Mouse (Mus musculus): ENCODE results near the gene Abcg1. TPM values are rescaled to one million over a fixed set of nuclear protein-coding genes. Genes with fewer than 3 reads are reported as not detected.

The Abcg1 gene
- polyA plus RNA-seq, 1 experiment from 2014 or later, result 23.8 TPM

DNA sequence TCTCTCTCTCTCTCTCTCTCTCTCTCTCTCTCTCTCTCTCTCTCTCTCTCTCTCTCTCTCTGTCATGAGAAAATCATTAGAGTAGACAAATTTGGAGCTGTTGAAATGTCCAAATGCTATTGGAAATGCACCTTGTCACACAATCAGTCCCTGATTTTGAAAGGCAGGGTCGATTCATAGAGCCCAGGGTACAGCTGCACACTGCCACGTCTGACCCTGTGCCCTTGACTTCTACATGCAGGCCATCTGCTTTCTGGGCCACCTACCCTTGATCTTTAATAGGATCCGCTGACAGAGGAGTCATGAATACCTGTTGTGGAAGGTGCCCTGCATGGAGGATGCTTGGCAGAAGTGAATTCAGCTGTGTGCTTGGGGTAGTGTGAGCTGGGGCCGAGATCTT is 28.1 kb upstream of the Abcg1 start:
- 86% methylated on average over 4 of the region's 4 CpGs for WGBS
- no peaks in the 10 kb centered on the region for H3K27me3 ChIP-seq (replicated peaks)
- H3K9me3 ChIP-seq, result no peaks in the 10 kb centered on the region
- no peak for ATAC-seq (replicated peaks)
- no peak overlapping the region for H3K4me2 ChIP-seq
- H3K4me3 ChIP-seq, result no peak overlapping the region
- no peak overlapping the region for H3K27ac ChIP-seq
- no peaks in the 10 kb centered on the region for H3K36me3 ChIP-seq (replicated peaks)
- H3K4me1 ChIP-seq, result peaks cover 9% of the 10 kb centered on the region
- no peak overlapping the region for H3K9ac ChIP-seq

DNA sequence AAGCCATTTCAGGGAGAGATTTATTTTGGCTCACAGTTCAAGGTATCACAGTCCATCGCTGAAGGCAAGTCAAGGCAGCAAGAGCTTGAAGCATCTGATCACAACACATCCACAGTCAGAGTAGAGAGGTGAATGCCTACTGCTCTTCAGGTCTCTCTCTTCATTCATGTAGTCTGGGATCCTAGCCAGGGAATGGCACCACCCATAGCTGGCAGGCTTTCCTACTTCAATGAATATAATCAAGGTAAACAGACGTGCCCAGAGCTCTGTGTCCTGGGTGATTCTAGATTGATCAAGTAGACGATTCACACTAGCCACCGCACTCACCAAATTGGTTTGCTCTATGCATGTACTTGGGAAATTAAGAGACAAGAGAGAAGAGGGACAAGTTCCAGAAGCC is 25.1 kb upstream of the Abcg1 start:
- Histone ChIP-seq H3K9me3 (no peaks in the 10 kb centered on the region), H3K9ac (no peak overlapping the region), H3K4me2 (no peak overlapping the region), H3K36me3 (replicated peaks) (no peaks in the 10 kb centered on the region), H3K4me1 (peaks cover 18% of the 10 kb centered on the region), H3K4me3 (no peak overlapping the region), H3K27me3 (replicated peaks) (no peaks in the 10 kb centered on the region), H3K27ac (no peak overlapping the region)
- no peak for ATAC-seq (replicated peaks)
- WGBS, result 92% methylated on average over 4 of the region's 4 CpGs

DNA sequence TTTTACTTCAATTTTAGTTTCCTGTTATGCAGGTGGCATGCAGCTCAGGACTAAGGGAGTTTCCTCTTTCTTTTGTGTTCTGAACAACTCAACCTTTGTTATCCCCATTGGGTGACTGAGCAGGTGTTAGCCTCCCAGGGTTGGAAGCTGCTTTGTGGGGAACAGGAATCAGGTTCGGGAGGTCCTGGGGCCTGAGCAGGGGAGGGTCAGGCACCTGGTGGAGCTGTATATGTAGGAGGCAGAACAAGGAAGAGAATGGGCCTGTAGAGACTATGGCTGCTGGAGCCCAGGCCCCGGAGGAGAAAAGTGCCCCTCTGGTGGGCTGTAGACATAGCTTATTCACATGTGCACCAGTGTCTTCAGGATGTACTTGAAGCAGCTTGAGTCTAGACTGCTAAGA is 24.2 kb upstream of the Abcg1 start:
- Histone ChIP-seq H3K4me3 (no peak overlapping the region), H3K9ac (no peak overlapping the region), H3K9me3 (no peaks in the 10 kb centered on the region), H3K27me3 (replicated peaks) (no peaks in the 10 kb centered on the region), H3K4me1 (peaks cover 18% of the 10 kb centered on the region), H3K36me3 (replicated peaks) (no peaks in the 10 kb centered on the region), H3K4me2 (no peak overlapping the region), H3K27ac (no peak overlapping the region)
- WGBS, result 73% methylated on average over 2 of the region's 2 CpGs
- no peak for ATAC-seq (replicated peaks)

DNA sequence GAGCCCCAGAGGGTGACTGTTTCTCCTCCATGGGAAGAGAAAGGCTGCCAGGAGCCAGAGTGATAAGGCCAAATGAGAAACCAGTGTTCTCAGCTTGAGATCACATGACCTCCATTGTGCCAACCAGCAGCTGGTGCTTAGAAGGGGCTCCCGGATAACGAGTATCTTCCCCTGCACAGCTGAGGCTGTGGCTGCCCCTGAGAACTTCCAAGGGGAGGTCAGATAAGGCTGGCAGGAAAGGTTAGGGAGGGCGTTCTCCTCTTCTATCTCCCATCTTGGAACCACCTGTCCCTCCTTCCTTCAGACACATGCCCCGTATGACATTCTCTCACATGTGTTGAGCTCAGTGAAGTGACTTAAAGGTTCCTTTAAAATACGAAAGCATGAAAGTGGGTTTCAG is 23.3 kb upstream of the Abcg1 start:
- H3K4me3 ChIP-seq, result no peak overlapping the region
- peaks cover 18% of the 10 kb centered on the region for H3K4me1 ChIP-seq
- no peak for ATAC-seq (replicated peaks)
- 40% methylated on average over 5 of the region's 5 CpGs for WGBS
- H3K27ac ChIP-seq, result no peak overlapping the region
- H3K9ac ChIP-seq, result no peak overlapping the region
- H3K4me2 ChIP-seq, result no peak overlapping the region
- no peaks in the 10 kb centered on the region for H3K36me3 ChIP-seq (replicated peaks)
- no peaks in the 10 kb centered on the region for H3K9me3 ChIP-seq
- H3K27me3 ChIP-seq (replicated peaks), result no peaks in the 10 kb centered on the region

DNA sequence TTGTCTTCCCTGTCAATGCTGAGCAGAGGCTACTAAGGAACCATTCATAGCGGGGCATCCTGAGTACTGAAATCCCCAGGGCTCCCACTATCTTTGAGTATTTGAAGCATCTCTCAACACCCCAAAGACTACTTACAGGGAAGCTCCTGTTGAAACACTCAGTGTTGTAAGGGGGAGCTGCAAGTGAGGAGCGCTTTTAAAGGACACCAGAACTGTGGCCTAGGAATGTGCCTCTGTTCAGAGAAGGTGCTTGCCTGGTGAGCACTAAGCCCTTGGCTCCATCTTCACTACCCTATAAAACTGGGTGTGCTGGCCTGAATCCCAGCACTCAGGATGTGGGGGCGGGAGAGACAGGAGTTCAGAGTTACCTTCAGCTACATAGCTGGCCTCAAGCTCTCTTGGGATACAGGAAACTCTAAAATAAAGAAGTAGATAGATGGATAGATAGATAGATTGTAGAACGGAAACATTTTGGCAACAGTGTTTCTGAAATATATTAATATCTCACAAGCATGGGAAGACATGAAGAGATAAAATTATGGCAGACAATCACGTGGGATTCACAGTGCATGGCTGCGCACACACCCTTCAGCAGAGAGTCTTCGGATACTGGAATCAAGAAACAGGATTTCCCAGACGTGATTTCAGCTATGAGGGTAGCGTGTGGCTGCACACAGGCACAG is 22.7 kb upstream of the Abcg1 start:
- Histone ChIP-seq H3K4me1 (peaks cover 18% of the 10 kb centered on the region), H3K4me2 (no peak overlapping the region), H3K4me3 (no peak overlapping the region), H3K27me3 (replicated peaks) (no peaks in the 10 kb centered on the region), H3K36me3 (replicated peaks) (no peaks in the 10 kb centered on the region), H3K27ac (no peak overlapping the region), H3K9me3 (no peaks in the 10 kb centered on the region), H3K9ac (no peak overlapping the region)
- WGBS, result 87% methylated on average over 9 of the region's 9 CpGs
- ATAC-seq (replicated peaks), result no peak

DNA sequence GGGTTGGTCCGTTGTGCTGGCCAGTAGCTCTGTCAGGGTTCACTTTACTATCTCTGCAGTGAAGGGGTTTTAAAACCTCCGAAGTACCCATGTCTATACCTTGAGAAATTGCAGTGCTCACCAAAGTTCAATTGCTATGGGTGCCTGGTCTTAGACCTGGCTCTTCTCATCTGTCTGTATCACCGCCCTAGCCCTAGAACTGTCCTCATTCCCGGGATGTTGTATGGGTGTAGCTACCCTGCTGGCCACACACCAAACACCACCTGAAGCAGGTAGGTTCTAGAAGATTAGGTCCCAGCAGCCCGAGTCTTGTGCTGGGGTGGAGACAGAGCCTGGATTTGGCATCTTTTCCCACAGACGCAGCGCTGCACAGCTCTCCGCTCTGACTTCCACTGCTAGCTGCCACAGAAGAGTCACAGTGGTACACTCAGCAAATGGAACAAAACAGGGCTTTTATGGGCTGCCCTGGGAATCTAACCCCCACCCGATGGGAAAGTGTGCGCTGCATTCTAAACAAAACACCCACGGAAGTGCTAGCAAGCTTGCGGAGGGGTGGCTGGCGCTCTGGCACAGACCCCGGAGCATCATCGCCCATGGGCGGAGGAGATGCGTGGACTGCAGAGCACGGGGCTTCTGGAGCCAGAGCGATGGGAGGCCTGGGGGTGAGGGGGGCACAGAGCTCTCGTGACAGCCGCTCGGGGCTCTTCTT is 21.2 kb upstream of the Abcg1 start:
- no peak overlapping the region for H3K4me3 ChIP-seq
- no peak overlapping the region for H3K27ac ChIP-seq
- H3K4me2 ChIP-seq, result no peak overlapping the region
- H3K4me1 ChIP-seq, result peaks cover 18% of the 10 kb centered on the region
- H3K27me3 ChIP-seq (replicated peaks), result no peaks in the 10 kb centered on the region
- 0 out of 2 replicates have a peak, but pooled peaks have one; percentile 33 for ATAC-seq (replicated peaks)
- no peaks in the 10 kb centered on the region for H3K36me3 ChIP-seq (replicated peaks)
- 76% methylated on average over 22 of the region's 22 CpGs for WGBS
- no peak overlapping the region for H3K9ac ChIP-seq
- H3K9me3 ChIP-seq, result no peaks in the 10 kb centered on the region

DNA sequence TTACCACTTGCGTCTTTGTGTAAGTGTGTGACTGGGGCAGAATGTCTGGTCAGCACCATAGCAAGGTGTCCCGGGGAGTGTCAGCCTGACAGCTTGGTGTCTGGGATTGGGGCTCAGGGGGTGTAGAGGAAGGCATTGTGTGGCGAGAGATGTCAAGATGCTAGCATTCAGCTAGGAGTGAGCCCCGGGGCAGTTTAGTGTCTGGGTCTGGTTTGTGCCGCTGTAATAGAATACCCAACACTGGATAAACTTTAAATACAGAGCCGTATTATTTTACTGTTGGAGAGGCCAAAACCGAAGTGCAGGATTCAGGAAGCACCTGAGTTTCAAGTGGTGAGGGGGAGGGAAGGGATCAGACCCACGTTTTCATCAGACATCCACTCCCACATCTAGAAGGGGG is 20.1 kb upstream of the Abcg1 start:
- Histone ChIP-seq H3K27ac (no peak overlapping the region), H3K4me3 (no peak overlapping the region), H3K4me2 (no peak overlapping the region), H3K36me3 (replicated peaks) (no peaks in the 10 kb centered on the region), H3K9me3 (no peaks in the 10 kb centered on the region), H3K4me1 (peaks cover 18% of the 10 kb centered on the region), H3K27me3 (replicated peaks) (no peaks in the 10 kb centered on the region), H3K9ac (no peak overlapping the region)
- ATAC-seq (replicated peaks), result no peak
- 79% methylated on average over 8 of the region's 8 CpGs for WGBS

DNA sequence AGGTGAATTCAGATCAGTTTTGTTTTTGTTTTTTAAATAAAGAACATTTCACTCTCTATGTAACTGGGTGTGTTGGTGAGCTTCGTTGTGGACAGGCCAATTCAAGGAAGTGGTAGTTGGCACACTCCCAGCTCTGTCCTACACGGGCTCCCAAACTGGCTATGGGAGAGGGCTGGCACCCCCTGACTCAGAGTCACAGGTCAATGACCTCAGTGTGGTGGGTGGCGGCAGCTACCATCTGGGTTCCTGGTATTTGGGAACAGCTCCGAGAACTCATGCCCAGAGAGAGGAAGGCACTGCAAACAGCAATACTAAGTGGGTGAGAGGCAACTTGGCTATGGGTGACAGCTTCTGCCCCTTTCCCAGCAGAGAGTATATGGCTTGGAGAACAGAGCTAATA is 19.1 kb upstream of the Abcg1 start:
- Histone ChIP-seq H3K9me3 (no peaks in the 10 kb centered on the region), H3K9ac (no peak overlapping the region), H3K27ac (no peak overlapping the region), H3K36me3 (replicated peaks) (no peaks in the 10 kb centered on the region), H3K27me3 (replicated peaks) (no peaks in the 10 kb centered on the region), H3K4me1 (peaks cover 18% of the 10 kb centered on the region), H3K4me2 (no peak overlapping the region), H3K4me3 (no peak overlapping the region)
- ATAC-seq (replicated peaks), result no peak
- whole genome bisulfite sequencing, result 73% methylated on average over 4 of the region's 4 CpGs

DNA sequence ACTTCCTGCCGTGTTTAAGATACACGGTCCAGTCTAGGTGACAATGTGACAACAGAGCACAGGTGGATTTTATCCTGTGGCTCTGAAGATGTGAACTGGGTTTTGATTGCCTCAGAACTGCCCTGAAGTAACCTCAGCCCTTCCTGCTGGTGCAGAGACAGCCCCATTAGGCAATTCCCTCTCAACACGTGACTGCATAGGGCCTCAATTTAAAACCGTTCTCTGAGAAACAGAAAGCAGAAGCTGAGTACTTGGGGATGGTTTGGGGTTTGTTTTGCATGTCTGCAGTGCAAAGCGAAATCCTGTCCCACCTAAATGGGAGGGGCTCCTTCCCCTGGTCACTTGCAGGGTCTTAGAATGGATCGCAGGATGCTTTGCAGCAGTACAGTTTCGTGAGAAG is 17.8 kb upstream of the Abcg1 start:
- no peak for ATAC-seq (replicated peaks)
- 75% methylated on average over 7 of the region's 7 CpGs for WGBS

DNA sequence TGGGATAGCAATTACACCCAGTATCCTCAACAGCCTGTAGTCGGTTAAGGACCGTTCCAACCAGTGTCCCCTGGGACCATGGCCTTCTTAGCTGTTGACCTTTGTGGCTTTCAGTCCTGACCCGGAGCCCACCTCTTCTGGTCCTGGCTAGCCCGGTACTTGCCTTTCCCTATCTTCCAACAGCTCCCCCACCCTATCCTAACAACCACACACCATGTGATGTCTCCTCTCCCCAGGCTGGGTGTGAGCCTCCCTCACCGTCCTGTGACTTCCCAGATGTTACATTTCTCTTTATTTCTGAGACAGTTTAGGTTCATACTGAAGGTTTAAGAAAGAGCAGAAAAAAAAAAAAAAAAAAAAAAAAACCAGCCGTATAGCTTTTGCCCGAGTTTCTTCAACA is 17.1 kb upstream of the Abcg1 start:
- no peak overlapping the region for H3K4me3 ChIP-seq
- no peak overlapping the region for H3K9ac ChIP-seq
- H3K9me3 ChIP-seq, result no peaks in the 10 kb centered on the region
- H3K27me3 ChIP-seq (replicated peaks), result no peaks in the 10 kb centered on the region
- H3K4me2 ChIP-seq, result no peak overlapping the region
- no peaks in the 10 kb centered on the region for H3K36me3 ChIP-seq (replicated peaks)
- H3K27ac ChIP-seq, result no peak overlapping the region
- peaks cover 9% of the 10 kb centered on the region; the same call in 1 of the 2 replicates for H3K4me1 ChIP-seq
- ATAC-seq (replicated peaks), result no peak
- 84% methylated on average over 7 of the region's 7 CpGs for WGBS

More for the DNA sequence above, 17.8 kb upstream of the Abcg1 start:
- no peak overlapping the region for H3K27ac ChIP-seq
- no peak overlapping the region for H3K4me2 ChIP-seq
- H3K4me3 ChIP-seq, result no peak overlapping the region
- H3K9ac ChIP-seq, result no peak overlapping the region
- no peaks in the 10 kb centered on the region for H3K36me3 ChIP-seq (replicated peaks)
- peaks cover 9% of the 10 kb centered on the region; the same call in 1 of the 2 replicates for H3K4me1 ChIP-seq
- H3K9me3 ChIP-seq, result no peaks in the 10 kb centered on the region
- no peaks in the 10 kb centered on the region for H3K27me3 ChIP-seq (replicated peaks)

DNA sequence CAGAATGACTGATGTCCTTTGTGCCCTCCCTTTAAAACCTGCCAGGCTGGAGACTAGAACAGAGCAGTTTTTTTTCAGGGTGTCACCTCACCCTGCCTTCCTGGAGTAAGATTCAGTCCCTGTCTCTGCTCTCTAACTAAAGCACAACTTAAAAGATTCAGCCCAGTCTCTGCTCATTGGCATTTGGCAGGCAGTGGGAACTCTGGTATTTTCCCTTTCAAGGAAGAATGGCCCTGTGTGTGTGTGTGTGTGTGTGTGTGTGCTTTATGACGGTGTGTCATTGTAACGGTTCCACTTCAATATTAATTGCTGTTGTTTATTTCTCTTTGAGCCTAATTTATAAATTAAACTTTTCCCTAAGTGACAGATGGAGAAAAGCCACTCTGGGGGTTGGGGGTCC is 14.7 kb upstream of the Abcg1 start:
- no peak for ATAC-seq (replicated peaks)
- Histone ChIP-seq H3K27me3 (replicated peaks) (no peaks in the 10 kb centered on the region), H3K9ac (no peak overlapping the region), H3K4me2 (no peak overlapping the region), H3K27ac (no peak overlapping the region), H3K36me3 (replicated peaks) (no peaks in the 10 kb centered on the region), H3K9me3 (no peaks in the 10 kb centered on the region), H3K4me3 (no peak overlapping the region), H3K4me1 (no peaks in the 10 kb centered on the region)
- WGBS, result 55% methylated on average over 2 of the region's 2 CpGs

DNA sequence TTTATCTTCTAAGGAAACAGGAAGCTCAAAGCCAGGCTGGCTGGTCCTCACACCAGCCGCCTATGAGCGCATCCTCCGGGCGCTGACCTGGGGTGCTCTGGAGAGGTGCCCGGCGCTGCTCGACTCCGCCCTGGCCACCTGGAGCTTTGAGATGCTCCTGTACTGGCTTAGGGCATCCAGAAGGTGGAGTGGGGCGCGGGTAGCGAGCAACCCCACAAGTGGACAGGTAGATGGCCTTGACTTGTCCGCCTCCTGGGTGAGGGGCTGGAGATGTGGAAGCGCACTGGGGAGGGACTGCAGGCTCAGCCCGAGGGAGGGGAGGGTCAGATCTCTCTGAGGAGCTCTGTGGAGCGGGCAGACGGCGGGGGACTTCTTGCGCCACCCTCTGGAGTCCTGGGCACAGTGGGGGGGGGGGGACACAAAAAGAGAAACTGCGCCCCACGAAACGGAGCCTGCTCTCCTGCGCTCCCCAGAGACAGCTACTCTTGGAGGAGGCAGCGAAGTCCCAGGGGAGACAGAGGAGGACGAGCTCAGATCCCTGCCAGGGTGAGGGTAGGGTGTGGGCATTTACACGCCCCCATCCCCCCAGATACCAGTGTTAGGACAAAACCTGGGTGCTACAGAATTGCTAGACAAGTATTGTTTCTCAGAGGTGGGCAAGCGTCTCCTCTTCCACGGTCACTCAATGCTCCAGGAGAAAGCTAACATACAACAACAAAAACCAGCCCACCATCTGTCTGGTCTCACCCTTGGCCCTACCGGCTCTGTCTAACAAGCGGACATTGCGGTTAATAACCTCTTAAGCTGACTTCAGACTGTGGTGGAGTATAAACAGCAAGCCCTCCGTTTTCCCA is 643 bp downstream of the Abcg1 start:
- Histone ChIP-seq H3K27me3 (replicated peaks) (no peaks in the 10 kb centered on the region), H3K9me3 (no peaks in the 10 kb centered on the region), H3K36me3 (replicated peaks) (no peaks in the 10 kb centered on the region), H3K9ac (peak overlapping the region; percentile 59), H3K27ac (peak overlapping the region; percentile 86), H3K4me2 (peak overlapping the region; percentile 81), H3K4me3 (peak overlapping the region; percentile 61), H3K4me1 (peaks cover 34% of the 10 kb centered on the region)
- under 1% methylated on average over 30 of the region's 31 CpGs for WGBS
- ATAC-seq (replicated peaks), result peak; percentile 66

Data from midbrain, embryonic 15.5 days (tissue).